Mouse (Mus musculus) layer of hippocampus, postnatal 10 days (tissue): Measurements from ENCODE around the gene D430041D05Rik. TPM values are rescaled to one million over a fixed set of nuclear protein-coding genes. Genes with fewer than 3 reads are reported as not detected.

Experiments used
- DNase-seq, 2 experiments: peaks; one replicate each; pipeline ENCODE4 v3.0.0; 2021; ENCODE audit warnings: low spot score in 2 of 2
- total RNA-seq, 2 experiments: library from RNA; stranded (reverse); gene quantifications; 2 replicates each; pipeline ENCODE4 v1.2.3; 2021

D430041D05Rik gene
- total RNA-seq, 2 experiments from 2014 or later: 82.8 to 84.4 TPM

GRCm38 (mm10) chr2:104409851-104410821 lies 677 bp downstream of the D430041D05Rik start:
- DNase-seq: peak; percentile 60 to 78

- DNase-seq: no peak
Measured at GRCm38 (mm10) chr2:104408351-104408750, 2.5 kb downstream of the D430041D05Rik start.

GRCm38 (mm10) chr2:104407913-104408312 lies 2.9 kb downstream of the D430041D05Rik start:
- DNase-seq: no peak

- no peak for DNase-seq
Measured at GRCm38 (mm10) chr2:104404036-104404435, 6.8 kb downstream of the D430041D05Rik start.

- no peak for DNase-seq
Measured at GRCm38 (mm10) chr2:104398651-104399290, 12.0 kb downstream of the D430041D05Rik start.

GRCm38 (mm10) chr2:104395961-104396360 lies 14.9 kb downstream of the D430041D05Rik start:
- DNase-seq: no peak

GRCm38 (mm10) chr2:104394769-104395168 lies 16.0 kb downstream of the D430041D05Rik start:
- no peak for DNase-seq

GRCm38 (mm10) chr2:104392700-104393312 lies 18.0 kb downstream of the D430041D05Rik start:
- DNase-seq: no peak

- DNase-seq: no peak
Measured at GRCm38 (mm10) chr2:104389231-104389630, 21.6 kb downstream of the D430041D05Rik start.

GRCm38 (mm10) chr2:104385941-104386340 lies 24.9 kb downstream of the D430041D05Rik start:
- DNase-seq: no peak

GRCm38 (mm10) chr2:104383589-104383988 lies 27.2 kb downstream of the D430041D05Rik start:
- no peak for DNase-seq

- no peak for DNase-seq
Measured at GRCm38 (mm10) chr2:104382813-104383212, 28.0 kb downstream of the D430041D05Rik start.

- DNase-seq: no peak
Measured at GRCm38 (mm10) chr2:104379304-104379703, 31.5 kb downstream of the D430041D05Rik start.

- no peak for DNase-seq
Measured at GRCm38 (mm10) chr2:104378791-104379190, 32.0 kb downstream of the D430041D05Rik start.

- DNase-seq: no peak
Measured at GRCm38 (mm10) chr2:104377990-104378389, 32.8 kb downstream of the D430041D05Rik start.

GRCm38 (mm10) chr2:104372156-104372555 lies 38.7 kb downstream of the D430041D05Rik start:
- no peak for DNase-seq

- no peak for DNase-seq
Measured at GRCm38 (mm10) chr2:104371606-104372130, 39.1 kb downstream of the D430041D05Rik start.

GRCm38 (mm10) chr2:104367836-104368298 lies 42.9 kb downstream of the D430041D05Rik start:
- peak; percentile 44 to 49 for DNase-seq

GRCm38 (mm10) chr2:104367291-104367690 lies 43.5 kb downstream of the D430041D05Rik start:
- no peak for DNase-seq

GRCm38 (mm10) chr2:104359305-104359704 lies 51.5 kb downstream of the D430041D05Rik start:
- DNase-seq: no peak

GRCm38 (mm10) chr2:104358881-104359280 lies 51.9 kb downstream of the D430041D05Rik start:
- DNase-seq: no peak
